Mouse (Mus musculus): ENCODE results near the gene Nedd8. TPM values are rescaled to one million over a fixed set of nuclear protein-coding genes. Genes with fewer than 3 reads are reported as not detected.

Gene Nedd8
- polyA plus RNA-seq (2017; shearing (Covaris generic)), result 431 TPM

DNA sequence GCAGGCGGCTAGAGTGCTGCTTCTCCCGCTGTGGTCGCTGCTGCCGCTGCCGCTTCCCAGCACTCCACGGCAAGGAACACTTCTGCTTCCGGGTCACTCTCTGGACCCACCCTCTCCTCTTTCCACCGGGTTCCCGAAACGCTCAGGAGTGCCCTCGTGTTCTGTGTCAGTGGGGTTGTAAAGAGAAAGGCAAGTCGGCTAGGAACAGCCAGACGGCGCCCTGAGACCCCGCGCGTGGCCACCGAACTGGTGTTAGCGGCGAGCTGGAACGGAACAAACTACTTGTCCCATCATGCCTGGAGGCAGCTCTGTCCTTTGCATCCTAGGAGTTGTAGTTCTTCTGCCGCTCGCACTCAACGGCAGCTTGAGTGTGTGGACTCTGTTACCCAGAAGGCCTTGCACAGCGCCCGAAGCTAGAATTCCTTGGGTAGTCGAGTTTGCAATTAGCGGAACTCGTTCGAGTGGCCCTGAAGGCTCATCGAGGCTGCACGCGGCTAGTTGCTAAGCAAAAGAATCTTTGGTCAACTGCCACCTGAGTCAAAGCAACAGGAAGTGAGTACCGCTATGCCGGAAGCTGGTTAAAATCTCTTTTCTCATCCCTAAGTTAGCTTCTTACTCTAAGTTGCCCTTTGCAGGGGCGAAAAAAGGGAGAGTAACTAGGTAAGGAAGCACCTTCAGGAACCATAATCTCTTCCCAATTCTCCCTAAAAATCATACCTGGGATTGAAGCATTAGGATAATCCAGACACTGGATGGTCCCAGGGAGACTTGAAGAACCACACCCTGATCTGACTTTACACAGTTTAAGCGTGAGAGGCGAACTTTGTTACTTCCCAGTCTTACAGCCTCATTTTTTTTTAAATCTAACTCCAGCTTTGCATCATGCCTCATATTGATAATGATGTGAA lies at the start of gene Nedd8, which contains the start of gene Gmpr2:
Gene Nedd8 (minus strand): TSS at position 292 of the 908 bp plus-strand sequence.
Gene Gmpr2 (plus strand): TSS at position 109 of the 908 bp plus-strand sequence.

DNA sequence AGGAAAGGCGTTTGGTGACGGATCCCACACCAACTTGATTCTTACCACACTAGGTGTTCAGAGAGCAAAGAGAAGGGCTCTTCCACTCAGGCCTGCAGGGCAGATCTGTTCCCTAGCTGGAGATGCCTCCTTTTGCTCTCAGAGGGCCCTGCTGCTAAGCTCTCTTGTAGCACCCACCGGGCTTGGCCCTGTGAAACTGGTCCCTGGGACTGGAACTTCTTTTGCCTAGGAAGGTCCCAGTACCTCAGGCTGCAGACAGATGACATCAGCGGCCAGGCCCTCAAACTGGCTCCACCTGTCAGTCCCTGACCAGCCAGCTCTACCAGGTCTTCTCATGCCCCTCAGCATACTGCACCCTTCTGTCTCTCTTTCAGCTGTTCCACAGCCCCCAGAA lies 41.8 kb upstream of the Nedd8 start, which contains the start of gene Tgm1:
Gene Tgm1 (minus strand): TSS at position 198 of the 394 bp plus-strand sequence.

DNA sequence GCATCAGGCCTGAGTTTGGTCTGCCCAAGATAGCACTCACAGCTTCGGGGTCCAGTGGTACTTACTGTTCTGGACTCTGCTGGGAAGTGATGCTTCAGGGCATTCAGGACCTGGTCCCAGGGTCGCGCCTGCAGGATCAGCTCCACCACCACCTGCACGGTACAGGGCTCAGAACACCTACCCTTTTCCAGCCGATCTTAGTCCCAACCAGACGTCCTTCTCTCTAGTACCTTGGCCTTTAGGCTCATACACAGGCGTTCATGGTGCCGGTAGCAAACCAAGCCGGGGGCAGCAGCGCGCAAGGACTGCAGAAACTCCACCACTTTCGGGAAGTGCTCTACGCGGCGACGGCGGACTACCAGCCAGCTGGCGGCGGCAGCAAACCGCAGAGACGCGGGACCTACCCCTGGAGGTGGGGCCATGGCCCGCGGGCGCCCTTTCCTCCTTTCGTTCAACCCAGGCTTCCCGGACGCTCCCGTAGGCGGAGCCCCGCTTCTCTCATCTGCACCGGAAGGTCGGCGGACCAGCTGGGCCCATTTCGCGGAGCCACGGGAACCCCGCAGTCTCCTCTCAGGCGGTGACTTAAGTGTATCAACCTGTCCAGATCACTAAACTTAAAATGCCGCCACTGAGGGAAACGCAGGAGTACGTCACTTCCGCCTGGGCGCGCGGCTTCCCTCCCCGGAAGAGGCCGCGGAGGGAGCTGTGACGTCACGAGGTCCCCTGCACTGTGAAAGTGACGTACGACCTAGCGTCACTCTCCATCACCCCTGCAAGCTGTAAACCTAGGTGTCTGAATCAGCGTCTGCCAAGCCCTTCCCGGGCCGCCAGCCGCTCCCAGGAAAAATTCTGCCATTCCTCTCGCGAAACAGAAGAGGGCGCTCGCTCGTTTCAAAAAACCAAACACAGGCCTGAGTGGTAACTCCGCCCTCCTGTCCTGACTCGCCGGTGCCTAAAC lies 9.5 kb upstream of the Nedd8 start, which contains the start of gene Tinf2:
Gene Tinf2 (minus strand): TSS at position 661 of the 958 bp plus-strand sequence.

DNA sequence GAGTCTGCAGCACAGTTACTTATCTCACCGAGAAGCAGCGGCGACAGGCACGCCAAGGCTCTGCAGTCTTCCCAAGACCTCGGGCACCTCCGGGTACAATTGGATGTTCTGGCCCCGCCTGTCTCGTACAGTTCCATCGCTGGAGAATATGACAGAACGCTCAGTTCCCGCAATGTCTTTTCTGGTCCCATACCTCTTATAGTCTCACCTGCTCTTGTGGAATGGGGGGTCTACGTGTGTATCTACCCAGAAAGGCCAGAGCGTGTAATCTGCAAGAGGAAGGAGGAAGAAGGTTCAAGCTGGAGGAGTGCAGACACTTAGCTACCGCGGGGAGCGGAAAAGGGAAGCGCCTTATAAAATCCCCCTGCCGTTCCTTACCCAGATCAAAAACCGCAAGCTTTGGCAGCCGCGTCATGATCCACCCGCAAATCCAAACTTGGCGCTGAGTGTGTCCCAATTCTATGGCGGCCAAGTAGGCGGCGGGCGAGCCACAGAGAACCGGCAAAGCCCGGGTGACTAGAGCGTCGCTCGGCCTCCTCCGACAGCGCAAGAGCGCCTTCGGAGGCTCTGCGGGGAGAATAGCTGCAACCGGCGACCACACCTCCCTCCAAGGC lies 11.9 kb downstream of the Nedd8 start, which contains the start of gene Mdp1:
Gene Mdp1 (minus strand): TSS at position 549 of the 614 bp plus-strand sequence.

DNA sequence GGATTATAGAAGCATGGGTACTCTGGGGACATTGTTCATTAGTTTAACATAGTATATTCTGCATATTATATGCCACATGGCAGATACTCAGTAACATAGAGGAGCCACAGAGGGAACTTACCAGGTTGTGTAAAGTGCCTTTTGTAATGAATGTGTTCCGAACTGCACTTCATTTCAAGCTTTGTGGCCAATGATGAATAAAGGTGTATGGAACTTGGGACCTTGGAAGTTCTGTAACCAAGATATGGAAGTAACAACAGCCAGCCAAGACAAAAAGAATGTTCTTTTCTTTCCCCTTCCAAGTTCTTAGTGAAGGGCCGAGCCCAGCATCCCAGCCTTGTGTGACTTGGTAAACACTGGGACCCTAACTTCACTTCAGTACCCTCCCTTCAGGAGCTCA lies 22.0 kb downstream of the Nedd8 start, which contains the start of gene Tssk4:
Gene Tssk4 (plus strand): TSS at position 301 of the 400 bp plus-strand sequence.

DNA sequence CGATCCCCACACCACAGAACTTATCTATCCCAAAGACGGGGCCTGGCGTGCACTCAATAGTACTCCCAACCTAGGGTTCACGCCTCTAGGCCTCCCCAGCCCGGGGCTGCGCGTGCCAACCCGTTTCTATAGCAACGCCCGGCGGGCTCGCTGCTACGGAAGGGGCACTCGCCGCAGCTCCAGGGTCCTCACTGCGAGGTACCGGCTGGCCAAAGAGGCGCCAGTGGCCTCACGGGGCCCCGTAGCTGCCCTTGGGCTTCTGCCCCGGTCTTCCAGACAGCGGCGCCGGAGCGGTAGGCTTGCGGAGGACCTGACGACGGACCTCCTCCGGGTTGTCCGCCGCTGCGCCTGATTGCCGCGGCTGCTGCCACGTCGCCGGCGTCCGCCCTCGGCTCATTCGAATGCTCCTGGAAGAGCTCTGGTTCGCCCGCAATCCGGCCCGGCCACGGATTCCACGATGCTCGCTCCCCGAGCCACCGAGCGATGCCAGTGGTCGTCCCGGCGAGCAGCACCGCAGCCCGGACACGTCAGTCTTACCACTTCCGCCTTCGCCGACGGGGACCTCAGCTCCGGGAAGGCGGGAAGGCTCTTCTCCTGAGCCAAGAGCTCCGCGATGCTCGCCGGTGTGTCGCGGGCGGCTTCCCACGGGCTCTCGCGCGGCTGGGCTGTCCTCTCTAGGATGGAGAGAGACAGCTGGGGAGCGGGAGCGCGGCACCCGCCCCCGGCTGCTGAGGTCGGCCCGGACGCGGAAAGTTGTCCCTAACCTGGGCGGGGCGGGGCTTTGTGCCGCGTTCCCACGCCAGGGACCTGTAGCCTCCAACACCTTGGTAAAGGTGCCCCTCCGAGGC lies 28.6 kb downstream of the Nedd8 start, which contains the start of gene Tm9sf1:
Gene Tm9sf1 (minus strand): TSS at position 747 of the 848 bp plus-strand sequence.

DNA sequence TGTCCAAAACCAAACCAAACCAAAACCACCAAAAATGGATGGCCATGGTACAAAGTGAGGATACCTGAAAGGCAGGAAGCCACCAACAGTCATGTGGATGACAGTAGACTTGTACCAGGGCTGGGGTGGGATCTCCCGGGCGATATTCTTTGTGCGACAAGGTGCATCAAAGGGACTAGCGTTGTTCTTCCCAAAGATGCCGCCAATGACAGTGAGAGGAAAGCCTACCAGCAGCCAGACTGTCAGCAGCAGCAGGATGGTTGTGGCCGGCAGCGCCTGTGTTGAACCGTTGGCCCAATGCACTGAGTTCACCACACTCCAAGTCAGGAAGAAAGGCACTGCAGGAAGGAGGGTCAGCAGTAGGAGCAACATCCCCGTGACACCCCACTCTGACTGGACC lies 34.1 kb downstream of the Nedd8 start, which contains the start of gene Gm49378:
Gene Gm49378 (minus strand): TSS at position 101 of the 400 bp plus-strand sequence.

DNA sequence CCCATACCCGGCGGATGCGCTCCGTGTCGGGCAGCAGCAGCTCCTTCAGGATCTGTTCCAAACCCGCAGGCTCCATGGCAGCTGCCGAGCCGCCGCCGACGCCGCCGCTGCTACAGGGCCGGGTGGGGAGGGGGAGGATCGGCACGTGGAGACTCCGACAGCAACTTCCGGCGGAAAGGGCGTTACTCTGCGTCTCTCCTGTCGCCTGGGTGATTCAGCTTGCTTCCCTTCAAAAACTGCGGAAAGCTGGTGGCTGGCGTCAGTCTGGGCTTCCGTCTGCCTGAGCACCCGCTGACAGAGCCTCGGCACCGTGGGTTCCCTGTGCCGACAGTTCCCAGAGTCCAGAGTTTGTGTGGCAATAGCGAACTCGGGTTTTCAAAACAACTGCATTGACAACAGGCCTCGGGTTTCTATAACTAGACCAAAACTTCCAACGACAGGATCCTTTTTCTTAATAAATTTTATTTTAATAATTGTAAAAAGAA lies 36.4 kb downstream of the Nedd8 start, which contains the start of gene Ipo4:
Gene Ipo4 (minus strand): TSS at position 435 of the 485 bp plus-strand sequence.

DNA sequence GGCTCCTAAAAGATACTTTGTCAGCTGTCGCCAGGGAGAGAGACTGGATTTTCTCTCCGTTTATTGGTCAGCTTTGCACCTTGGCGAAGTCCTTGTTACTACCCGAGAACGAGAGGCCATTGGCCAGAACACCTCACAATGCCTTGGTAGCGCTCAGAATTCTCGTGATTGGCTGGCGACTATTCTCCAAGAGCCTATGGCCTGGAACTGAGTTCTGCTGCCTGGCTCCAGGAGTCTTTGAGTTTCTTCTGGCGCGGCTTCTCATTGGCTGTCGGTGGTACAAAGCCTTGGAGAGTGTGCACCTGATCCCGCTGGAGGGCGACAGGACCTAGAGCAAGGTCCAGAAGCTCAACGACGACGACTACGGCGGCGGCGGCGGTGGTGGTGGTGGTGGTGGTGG lies 54.1 kb downstream of the Nedd8 start, which contains the start of gene Rec8:
Gene Rec8 (plus strand): TSS at position 216 of the 400 bp plus-strand sequence.

Other genes starting within 250 kb of the Nedd8 start
- gene Dhrs4, start 193.4 kb downstream of the Nedd8 start, polyA plus RNA-seq (2017; shearing (Covaris generic)), result 43.1 TPM
- gene Carmil3, start 181.5 kb downstream of the Nedd8 start, polyA plus RNA-seq (2017; shearing (Covaris generic)), result 0.17 TPM
- not detected for gene Cpne6, start 161.7 kb downstream of the Nedd8 start, polyA plus RNA-seq (2017; shearing (Covaris generic))
- 0.07 TPM for gene Nrl, start 147.1 kb downstream of the Nedd8 start, polyA plus RNA-seq (2017; shearing (Covaris generic))
- 63.7 TPM for gene Pck2, start 131.9 kb downstream of the Nedd8 start, polyA plus RNA-seq (2017; shearing (Covaris generic))
- 170 TPM for gene Dcaf11, start 112.1 kb downstream of the Nedd8 start, polyA plus RNA-seq (2017; shearing (Covaris generic))
- 4.4 TPM for gene A730061H03Rik, start 111.7 kb downstream of the Nedd8 start, polyA plus RNA-seq (2017; shearing (Covaris generic))
- not detected for gene Fitm1, start 96.5 kb downstream of the Nedd8 start, polyA plus RNA-seq (2017; shearing (Covaris generic))
- 1,083 TPM for gene Psme1, start 94.0 kb downstream of the Nedd8 start, polyA plus RNA-seq (2017; shearing (Covaris generic))
- gene Emc9, start 86.8 kb downstream of the Nedd8 start, polyA plus RNA-seq (2017; shearing (Covaris generic)), result 38.3 TPM
- 924 TPM for gene Psme2, start 81.0 kb downstream of the Nedd8 start, polyA plus RNA-seq (2017; shearing (Covaris generic))
- gene Rnf31, start 80.4 kb downstream of the Nedd8 start, polyA plus RNA-seq (2017; shearing (Covaris generic)), result 82.6 TPM
- gene Irf9, start 68.6 kb downstream of the Nedd8 start, polyA plus RNA-seq (2017; shearing (Covaris generic)), result 199 TPM
- gene Rec8, start 54.1 kb downstream of the Nedd8 start, polyA plus RNA-seq (2017; shearing (Covaris generic)), result 10.8 TPM
- gene Ipo4, start 36.2 kb downstream of the Nedd8 start, polyA plus RNA-seq (2017; shearing (Covaris generic)), result 69.0 TPM
- gene Gm49378, start 34.2 kb downstream of the Nedd8 start, polyA plus RNA-seq (2017; shearing (Covaris generic)), result 0.34 TPM
- 110 TPM for gene Tm9sf1, start 28.3 kb downstream of the Nedd8 start, polyA plus RNA-seq (2017; shearing (Covaris generic))
- 2.0 TPM for gene Tssk4, start 21.9 kb downstream of the Nedd8 start, polyA plus RNA-seq (2017; shearing (Covaris generic))
- gene Mdp1, start 11.6 kb downstream of the Nedd8 start, polyA plus RNA-seq (2017; shearing (Covaris generic)), result 117 TPM
- gene Gmpr2, start 183 bp downstream of the Nedd8 start, polyA plus RNA-seq (2017; shearing (Covaris generic)), result 60.7 TPM
- gene Tinf2, start 9.7 kb upstream of the Nedd8 start, polyA plus RNA-seq (2017; shearing (Covaris generic)), result 67.8 TPM
- gene Tgm1, start 41.8 kb upstream of the Nedd8 start, polyA plus RNA-seq (2017; shearing (Covaris generic)), result 0.48 TPM
- 76.4 TPM for gene Rabggta, start 50.1 kb upstream of the Nedd8 start, polyA plus RNA-seq (2017; shearing (Covaris generic))
- gene Dhrs1, start 73.6 kb upstream of the Nedd8 start, polyA plus RNA-seq (2017; shearing (Covaris generic)), result 55.5 TPM
- gene Nop9, start 73.6 kb upstream of the Nedd8 start, polyA plus RNA-seq (2017; shearing (Covaris generic)), result 18.5 TPM
- not detected for gene Cideb, start 86.3 kb upstream of the Nedd8 start, polyA plus RNA-seq (2017; shearing (Covaris generic))
- gene Ltb4r2, start 89.3 kb upstream of the Nedd8 start, polyA plus RNA-seq (2017; shearing (Covaris generic)), result not detected
- gene Ltb4r1, start 93.8 kb upstream of the Nedd8 start, polyA plus RNA-seq (2017; shearing (Covaris generic)), result 2.1 TPM
- 0.56 TPM for gene Adcy4, start 112.0 kb upstream of the Nedd8 start, polyA plus RNA-seq (2017; shearing (Covaris generic))
- 85.5 TPM for gene Ripk3, start 116.7 kb upstream of the Nedd8 start, polyA plus RNA-seq (2017; shearing (Covaris generic))
- gene Nfatc4, start 151.0 kb upstream of the Nedd8 start, polyA plus RNA-seq (2017; shearing (Covaris generic)), result not detected
- gene Nynrin, start 181.9 kb upstream of the Nedd8 start, polyA plus RNA-seq (2017; shearing (Covaris generic)), result 1.4 TPM
- gene Cbln3, start 212.3 kb upstream of the Nedd8 start, polyA plus RNA-seq (2017; shearing (Covaris generic)), result 0.13 TPM
- gene Khnyn, start 212.8 kb upstream of the Nedd8 start, polyA plus RNA-seq (2017; shearing (Covaris generic)), result 131 TPM
- 79.0 TPM for gene Sdr39u1, start 228.2 kb upstream of the Nedd8 start, polyA plus RNA-seq (2017; shearing (Covaris generic))